Mouse (Mus musculus) adrenal gland, postnatal 25 days (tissue): Measurements from ENCODE around the gene Smg1. TPM values are rescaled to one million over a fixed set of nuclear protein-coding genes. Genes with fewer than 3 reads are reported as not detected.

Source experiments
- DNase-seq: peaks from one replicate; pipeline ENCODE4 v3.0.0; 2021; ENCODE audit warnings: mixed read lengths
- total RNA-seq: library from RNA; stranded (reverse); gene quantifications from 2 replicates; pipeline ENCODE4 v1.2.3, GENCODE M21; 2021

Gene Smg1
- total RNA-seq, 1 experiment from 2014 or later = 55.6 TPM

- no peak for DNase-seq
Measured at GRCm38 (mm10) chr7:118141271-118141670, 102.2 kb downstream of the Smg1 start.

- no peak for DNase-seq
Measured at GRCm38 (mm10) chr7:118135128-118135527, 108.3 kb downstream of the Smg1 start.

- peak; percentile 95 for DNase-seq
Measured at GRCm38 (mm10) chr7:118129430-118130041, 113.9 kb downstream of the Smg1 start, which contains the start of gene Arl6ip1. TSS of gene Arl6ip1 (minus strand) at chr7:118129662.

- DNase-seq = no peak
Measured at GRCm38 (mm10) chr7:118128925-118129429, 114.5 kb downstream of the Smg1 start.

- DNase-seq = no peak
Measured at GRCm38 (mm10) chr7:118126219-118126875, 117.1 kb downstream of the Smg1 start.

- DNase-seq = no peak
Measured at GRCm38 (mm10) chr7:118125736-118126135, 117.7 kb downstream of the Smg1 start.

- DNase-seq = no peak
Measured at GRCm38 (mm10) chr7:118123512-118124411, 119.7 kb downstream of the Smg1 start.

- no peak for DNase-seq
Measured at GRCm38 (mm10) chr7:118122235-118122634, 121.2 kb downstream of the Smg1 start.

GRCm38 (mm10) chr7:118120654-118121053 is 122.8 kb downstream of the Smg1 start:
- no peak for DNase-seq

GRCm38 (mm10) chr7:118119946-118120345 is 123.5 kb downstream of the Smg1 start:
- DNase-seq = no peak

- DNase-seq = no peak
Measured at GRCm38 (mm10) chr7:118119142-118119541, 124.3 kb downstream of the Smg1 start.

GRCm38 (mm10) chr7:118118426-118118825 is 125.0 kb downstream of the Smg1 start:
- no peak for DNase-seq

GRCm38 (mm10) chr7:118117539-118118210 is 125.8 kb downstream of the Smg1 start:
- no peak for DNase-seq

GRCm38 (mm10) chr7:118116787-118117538 is 126.5 kb downstream of the Smg1 start:
- DNase-seq = no peak

- DNase-seq = peak; percentile 90
Measured at GRCm38 (mm10) chr7:118115877-118116568, 127.4 kb downstream of the Smg1 start, which contains the start of gene Rps15a. TSS of gene Rps15a (minus strand) at chr7:118116188.

GRCm38 (mm10) chr7:118115533-118115876 is 128.0 kb downstream of the Smg1 start:
- DNase-seq = no peak

- no peak for DNase-seq
Measured at GRCm38 (mm10) chr7:118113541-118114297, 129.8 kb downstream of the Smg1 start.

- no peak for DNase-seq
Measured at GRCm38 (mm10) chr7:118111128-118111527, 132.3 kb downstream of the Smg1 start.

GRCm38 (mm10) chr7:118107671-118108070 is 135.8 kb downstream of the Smg1 start:
- no peak for DNase-seq
